Mouse (Mus musculus): ENCODE results near the gene Rad52. TPM values are rescaled to one million over a fixed set of nuclear protein-coding genes. Genes with fewer than 3 reads are reported as not detected.

Gene Rad52
- polyA plus RNA-seq, 1 experiment from 2014 or later: 16.0 TPM

DNA sequence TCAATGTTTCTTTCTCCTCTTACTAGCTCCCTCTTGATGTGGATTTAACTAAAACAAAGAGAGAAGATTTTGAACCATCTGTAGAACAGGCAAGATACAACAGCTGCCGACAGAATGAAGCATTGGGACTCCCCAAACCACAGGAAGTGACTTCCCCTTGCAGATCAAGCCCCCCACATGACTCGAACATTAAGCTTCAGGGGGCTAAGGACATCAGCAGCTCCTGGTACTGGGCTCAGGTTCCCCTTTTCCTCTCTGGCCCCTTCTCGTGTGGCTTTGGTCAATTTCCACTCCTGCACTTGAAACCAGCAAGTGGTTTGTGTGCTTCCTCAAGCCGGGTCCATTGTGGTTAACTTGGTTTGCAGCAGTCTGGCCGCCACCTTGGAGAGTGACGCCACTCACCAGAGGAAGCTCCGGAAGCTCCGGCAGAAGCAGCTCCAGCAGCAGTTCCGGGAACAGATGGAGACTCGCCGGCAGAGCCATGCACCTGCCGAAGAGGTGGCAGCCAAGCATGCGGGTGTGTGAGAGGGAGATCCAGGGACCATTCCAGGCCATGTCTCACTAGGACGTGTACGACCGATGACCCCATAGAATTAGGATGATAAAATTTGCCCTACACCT is 16.2 kb downstream of the Rad52 start:
- Histone ChIP-seq H3K4me2 (ENCODE audit: low read length) (no peak overlapping the region), H3K4me3 (replicated peaks; ENCODE audit: low read depth, low read length) (no peak overlapping the region), H3K27ac (no peak overlapping the region), H3K9me3 (replicated peaks; ENCODE audit: low read length) (no peaks in the 10 kb centered on the region), H3K27me3 (ENCODE audit: insufficient read depth, low read length) (no peaks in the 10 kb centered on the region), H3K36me3 (ENCODE audit: insufficient read depth, low read length) (peaks cover 58% of the 10 kb centered on the region), H3K9ac (ENCODE audit: low read depth, low read length) (no peak overlapping the region), H3K4me1 (replicated peaks; ENCODE audit: insufficient read depth, low read length) (no peaks in the 10 kb centered on the region)
- no peak for TF ChIP-seq CTCF (IDR thresholded peaks at IDR 0.05; ENCODE audit: low read depth)
- ATAC-seq (replicated peaks; ENCODE audit: low FRiP score, low read depth) (no peak), DNase-seq (ENCODE audit: low spot score) (no peak)
- 85% methylated on average over 16 of the region's 16 CpGs for WGBS

DNA sequence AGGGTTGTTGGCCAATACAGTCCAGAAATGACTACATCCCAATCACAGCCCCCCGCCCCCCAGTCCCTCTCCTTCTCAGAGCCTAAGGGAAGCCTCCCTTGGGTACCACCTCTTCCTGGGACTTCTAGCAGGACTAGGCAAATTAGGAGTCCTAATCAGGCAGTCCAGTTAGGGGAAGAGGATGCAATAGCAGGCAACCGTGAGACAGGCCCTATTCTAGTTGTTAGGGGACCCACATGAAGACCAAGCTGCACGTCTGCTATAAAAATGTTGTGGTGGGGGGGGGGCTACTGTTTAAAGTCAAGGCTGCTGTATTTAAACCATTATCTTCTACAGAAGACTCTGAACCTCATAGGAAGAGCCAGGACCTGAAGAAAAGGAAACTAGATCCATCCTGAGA is 19.6 kb downstream of the Rad52 start:
- Histone ChIP-seq H3K9me3 (replicated peaks; ENCODE audit: low read length) (no peaks in the 10 kb centered on the region), H3K4me3 (replicated peaks; ENCODE audit: low read depth, low read length) (no peak overlapping the region), H3K27me3 (ENCODE audit: insufficient read depth, low read length) (no peaks in the 10 kb centered on the region), H3K4me2 (ENCODE audit: low read length) (no peak overlapping the region), H3K9ac (ENCODE audit: low read depth, low read length) (no peak overlapping the region), H3K27ac (no peak overlapping the region), H3K36me3 (ENCODE audit: insufficient read depth, low read length) (peaks cover 55% of the 10 kb centered on the region), H3K4me1 (replicated peaks; ENCODE audit: insufficient read depth, low read length) (no peaks in the 10 kb centered on the region)
- DNase-seq (ENCODE audit: low spot score) (no peak), ATAC-seq (replicated peaks; ENCODE audit: low FRiP score, low read depth) (no peak)
- no peak for TF ChIP-seq CTCF (IDR thresholded peaks at IDR 0.05; ENCODE audit: low read depth)
- 86% methylated on average over 3 of the region's 3 CpGs for whole genome bisulfite sequencing

GRCm38 (mm10) chr6:119922544-119922943 is 20.0 kb downstream of the Rad52 start:
- 83% methylated on average over 4 of the region's 4 CpGs for WGBS
- H3K4me1 ChIP-seq (replicated peaks; ENCODE audit: insufficient read depth, low read length): no peaks in the 10 kb centered on the region
- no peaks in the 10 kb centered on the region for H3K27me3 ChIP-seq (ENCODE audit: insufficient read depth, low read length)
- no peaks in the 10 kb centered on the region for H3K9me3 ChIP-seq (replicated peaks; ENCODE audit: low read length)
- no peak overlapping the region for H3K27ac ChIP-seq
- no peak overlapping the region for H3K9ac ChIP-seq (ENCODE audit: low read depth, low read length)
- no peak for DNase-seq (ENCODE audit: low spot score)
- no peak overlapping the region for H3K4me2 ChIP-seq (ENCODE audit: low read length)
- ATAC-seq (replicated peaks; ENCODE audit: low FRiP score, low read depth): no peak
- no peak overlapping the region for H3K4me3 ChIP-seq (replicated peaks; ENCODE audit: low read depth, low read length)
- no peak for TF ChIP-seq CTCF (IDR thresholded peaks at IDR 0.05; ENCODE audit: low read depth)
- H3K36me3 ChIP-seq (ENCODE audit: insufficient read depth, low read length): peaks cover 59% of the 10 kb centered on the region

DNA sequence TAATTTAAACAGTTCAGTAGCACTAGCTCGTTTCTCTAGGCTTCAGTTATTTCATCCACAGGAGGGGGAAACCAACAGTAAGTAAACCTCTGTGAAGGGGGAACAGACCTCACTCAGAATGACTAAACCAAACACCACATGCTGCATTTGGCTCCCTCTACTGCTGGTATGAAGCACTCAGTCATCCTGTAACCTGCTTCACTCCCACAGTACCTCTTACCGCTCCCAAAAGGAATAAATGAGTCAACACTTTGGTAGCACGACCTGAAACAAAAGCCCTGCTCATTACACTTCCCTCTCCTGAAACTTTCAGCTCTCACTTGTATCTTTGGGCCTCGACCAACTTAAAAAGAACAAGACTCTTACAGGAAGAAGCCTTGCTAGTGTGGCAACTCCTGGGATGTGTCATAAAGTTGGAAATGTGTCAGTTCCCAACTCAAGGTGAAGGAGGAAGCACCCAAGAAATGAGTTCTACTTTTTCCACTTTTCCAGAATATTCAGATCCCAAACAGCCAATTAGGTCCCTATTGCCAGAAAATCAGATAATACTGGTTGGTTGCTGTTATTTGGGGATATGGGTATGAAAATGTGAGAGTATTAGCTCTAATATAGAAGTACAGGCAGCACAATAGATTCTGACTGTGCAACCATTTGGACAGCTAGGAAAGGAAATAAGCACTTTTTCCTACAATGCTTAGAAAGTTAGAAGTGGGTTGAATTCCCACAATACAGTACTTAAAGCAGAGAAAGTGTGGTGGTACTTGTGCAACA is 21.9 kb downstream of the Rad52 start:
- H3K27ac ChIP-seq: no peak overlapping the region
- DNase-seq (ENCODE audit: low spot score) (peak; percentile 67), ATAC-seq (replicated peaks; ENCODE audit: low FRiP score, low read depth) (0 out of 2 replicates have a peak, but pooled peaks have one; percentile 36)
- H3K9me3 ChIP-seq (replicated peaks; ENCODE audit: low read length): no peaks in the 10 kb centered on the region
- peaks cover 64% of the 10 kb centered on the region for H3K36me3 ChIP-seq (ENCODE audit: insufficient read depth, low read length)
- WGBS: 37% methylated on average over 4 of the region's 4 CpGs
- no peak overlapping the region for H3K9ac ChIP-seq (ENCODE audit: low read depth, low read length)
- no peaks in the 10 kb centered on the region for H3K27me3 ChIP-seq (ENCODE audit: insufficient read depth, low read length)
- H3K4me1 ChIP-seq (replicated peaks; ENCODE audit: insufficient read depth, low read length): no peaks in the 10 kb centered on the region
- no peak overlapping the region for H3K4me2 ChIP-seq (ENCODE audit: low read length)
- TF ChIP-seq CTCF (IDR thresholded peaks at IDR 0.05; ENCODE audit: low read depth): peak; percentile 66
- H3K4me3 ChIP-seq (replicated peaks; ENCODE audit: low read depth, low read length): no peak overlapping the region

Other genes starting within 250 kb of the Rad52 start
- 10.6 and 12.6 TPM in 2 replicates for gene Erc1, start 54.5 kb upstream of the Rad52 start, polyA plus RNA-seq (2015; fragmentation: Nextera tagmentation; extraction: Ambion mirVana)
- 171 and 172 TPM in 2 replicates for gene Wnk1, start 136.0 kb downstream of the Rad52 start, polyA plus RNA-seq (2015; fragmentation: Nextera tagmentation; extraction: Ambion mirVana)
- not detected in 2 replicates for gene Ninj2, start 190.7 kb downstream of the Rad52 start, polyA plus RNA-seq (2015; fragmentation: Nextera tagmentation; extraction: Ambion mirVana)